Mouse (Mus musculus) spleen, adult 2 months (tissue): ENCODE results near the gene Gpr65. TPM values are rescaled to one million over a fixed set of nuclear protein-coding genes. Genes with fewer than 3 reads are reported as not detected.

Experiments used
- DNase-seq, 2 experiments: peaks; one replicate each; pipeline versions ENCODE4 v3.0.0 to v3.0.0-alpha.2; 2012 to 2021; ENCODE audit warnings: low spot score in 2 of 2, low read depth in 1 of 2
- H3K27ac ChIP-seq: fragments of 200-500 bp; 2 replicates; pipeline ENCODE4 v1.5.1; 2012; ENCODE audit warnings: low read length, inconsistent platforms; ENCODE audit not compliant: insufficient read depth
- H3K27me3 ChIP-seq: fragments of 200-500 bp; 2 replicates; pipeline ENCODE4 v1.6.1; 2012; ENCODE audit warnings: mild to moderate bottlenecking, moderate library complexity, low read length, inconsistent platforms; ENCODE audit not compliant: control insufficient read depth, insufficient read depth
- H3K36me3 ChIP-seq: fragments of 200-500 bp; 2 replicates; pipeline ENCODE4 v1.6.1; 2012; ENCODE audit warnings: mild to moderate bottlenecking, low read length, inconsistent platforms; ENCODE audit not compliant: control insufficient read depth, insufficient read depth
- H3K4me1 ChIP-seq: fragments of 200-500 bp; 2 replicates; pipeline ENCODE4 v1.6.1; 2011; ENCODE audit warnings: inconsistent platforms; ENCODE audit not compliant: control insufficient read depth, insufficient read depth, insufficient read length
- H3K4me3 ChIP-seq: fragments of 200-500 bp; 2 replicates; pipeline ENCODE4 v1.5.1; 2011; ENCODE audit warnings: mild to moderate bottlenecking, inconsistent platforms; ENCODE audit not compliant: insufficient read depth, insufficient read length; ENCODE audit errors: extremely low read depth
- CTCF ChIP-seq: fragments of 200-500 bp; IDR thresholded peaks from 2 replicates; pipeline ENCODE4 v1.5.1; 2011; ENCODE audit warnings: mild to moderate bottlenecking, inconsistent platforms; ENCODE audit not compliant: insufficient read depth, insufficient read length, insufficient replicate concordance; ENCODE audit errors: extremely low read depth
- POLR2A ChIP-seq: fragments of 200-500 bp; IDR thresholded peaks from 2 replicates; pipeline ENCODE4 v1.6.1; 2011; ENCODE audit warnings: low read depth, low read length, inconsistent platforms
- WGBS: fragments of 180-500 bp; shearing (Covaris S2); methylation state at CpG from one replicate; pipeline ENCODE4 v1.1.7; 2018; 5-methylcytosine and 5-hydroxymethylcytosine counted together
- polyA plus RNA-seq: library from polyadenylated mRNA; depleted of rRNA; stranded (reverse); fragments of >200 nt; gene quantifications from 2 replicates; pipeline ENCODE4 v1.2.3, GENCODE M21; 2012

Gpr65 gene
- polyA plus RNA-seq, 1 experiment, result 9.2 TPM

DNA sequence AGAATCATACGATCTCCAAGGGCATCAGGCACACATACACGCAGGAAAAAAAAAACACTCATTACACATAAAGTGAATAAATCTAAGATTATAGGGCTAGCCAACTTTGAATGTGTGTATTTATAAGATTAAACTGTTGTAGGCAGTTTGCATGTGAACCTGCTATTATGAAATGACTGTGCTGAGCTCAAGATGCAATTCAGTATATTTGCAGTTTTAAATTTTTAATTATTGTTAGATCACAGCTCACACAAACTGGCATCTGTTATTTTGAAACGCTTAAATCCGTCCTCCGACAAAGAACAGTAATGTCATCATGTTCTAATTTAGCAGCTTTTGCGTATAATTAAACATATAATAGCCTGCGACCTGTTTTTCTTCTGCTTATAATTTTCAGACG is 12.6 kb downstream of the Gpr65 start:
- DNase-seq, result no peak

DNA sequence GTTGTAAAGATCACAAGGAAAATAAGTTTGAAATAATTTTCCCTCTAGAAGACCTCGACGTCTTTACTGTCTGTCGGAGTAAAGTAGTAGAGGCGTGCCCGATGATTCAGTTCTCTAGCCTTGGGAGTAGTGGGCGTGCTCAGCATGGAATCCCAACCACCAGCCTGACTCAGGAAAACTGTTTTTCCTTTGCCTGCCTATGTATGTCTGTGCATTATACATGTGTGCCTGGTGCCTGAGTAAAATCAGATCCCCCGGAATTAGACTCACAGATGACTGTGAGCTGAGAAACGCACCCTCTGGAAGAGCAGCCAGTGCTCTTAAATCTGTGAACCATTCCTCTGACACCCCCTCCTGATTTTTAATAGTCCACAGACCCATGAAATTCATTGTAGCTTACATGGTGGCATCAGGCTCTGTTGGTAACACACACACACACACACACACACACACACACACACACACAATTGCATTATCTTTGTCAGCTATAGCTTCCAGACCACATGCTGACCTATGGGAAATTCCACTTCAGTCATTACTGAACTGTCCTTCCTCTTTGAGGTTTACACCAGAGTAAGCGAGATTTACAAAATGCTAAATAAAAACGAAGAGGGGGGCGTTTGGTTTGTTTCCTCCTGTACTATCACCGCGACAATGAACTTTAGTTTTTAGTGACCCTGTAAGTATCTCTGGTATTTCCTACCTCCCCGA is 14.5 kb downstream of the Gpr65 start:
- 58% methylated on average over 14 of the region's 14 CpGs for WGBS
- Histone ChIP-seq H3K4me1 (peaks cover 5% of the 10 kb centered on the region; the same call in 1 of the 2 replicates), H3K27ac (peak overlapping the region; percentile 33), H3K4me3 (no peak overlapping the region), H3K36me3 (no peaks in the 10 kb centered on the region), H3K27me3 (no peaks in the 10 kb centered on the region)
- TF ChIP-seq POLR2A, result no peak
- no peak for TF ChIP-seq CTCF
- no peak for DNase-seq

More for the DNA sequence above, 12.6 kb downstream of the Gpr65 start:
- Histone ChIP-seq H3K36me3 (0 out of 2 replicates have a peak, but pooled peaks cover 2% of the 10 kb centered on the region), H3K27ac (no peak overlapping the region), H3K4me1 (peaks cover 5% of the 10 kb centered on the region; the same call in 1 of the 2 replicates), H3K27me3 (no peaks in the 10 kb centered on the region), H3K4me3 (no peak overlapping the region)
- TF ChIP-seq CTCF (no peak), POLR2A (no peak)
- 72% methylated on average over 8 of the region's 8 CpGs for WGBS

DNA sequence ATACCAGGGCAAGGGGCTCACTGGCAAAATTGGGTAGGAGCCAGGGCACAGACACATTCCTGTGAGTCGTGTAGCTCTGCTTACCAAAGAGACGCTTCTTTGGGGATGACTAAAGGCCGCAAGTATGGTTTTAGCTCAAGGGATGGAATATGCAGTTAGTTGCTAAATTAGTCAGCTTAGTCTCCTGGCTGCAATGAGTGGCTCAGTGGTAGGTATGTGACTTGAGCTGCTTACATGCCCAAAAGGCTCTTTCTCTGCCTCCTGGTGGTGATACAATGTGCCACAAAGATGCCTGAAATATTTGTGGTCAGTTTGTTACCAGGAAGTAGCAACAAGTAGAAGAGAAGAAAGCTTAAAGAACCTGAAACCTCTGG is 15.0 kb downstream of the Gpr65 start:
- Histone ChIP-seq H3K27me3 (no peaks in the 10 kb centered on the region), H3K36me3 (no peaks in the 10 kb centered on the region), H3K4me3 (no peak overlapping the region), H3K27ac (peak overlapping the region; percentile 33), H3K4me1 (peaks cover 5% of the 10 kb centered on the region; the same call in 1 of the 2 replicates)
- WGBS, result 46% methylated on average over 3 of the region's 3 CpGs
- TF ChIP-seq CTCF, result no peak
- TF ChIP-seq POLR2A, result no peak
- no peak for DNase-seq

DNA sequence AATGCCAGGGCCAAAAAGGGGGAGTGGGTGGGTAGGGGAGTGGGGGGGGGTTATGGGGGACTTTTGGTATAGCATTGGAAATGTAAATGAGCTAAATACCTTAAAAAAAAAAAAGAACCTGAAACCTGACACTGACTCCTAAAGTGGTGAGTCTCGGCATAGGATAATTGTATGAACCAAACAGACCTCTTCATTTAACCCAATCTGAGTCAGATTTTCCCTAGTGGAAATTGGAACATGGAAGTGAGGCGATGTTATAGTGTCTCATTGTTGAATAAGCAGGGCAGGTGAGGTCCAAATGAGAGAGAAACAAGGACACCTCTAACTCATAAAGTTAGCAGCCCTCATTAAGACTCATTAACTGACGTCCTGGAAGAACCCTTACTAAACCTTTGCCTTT is 16.0 kb downstream of the Gpr65 start:
- WGBS, result 88% methylated on average over 3 of the region's 3 CpGs
- no peak overlapping the region for H3K27ac ChIP-seq

DNA sequence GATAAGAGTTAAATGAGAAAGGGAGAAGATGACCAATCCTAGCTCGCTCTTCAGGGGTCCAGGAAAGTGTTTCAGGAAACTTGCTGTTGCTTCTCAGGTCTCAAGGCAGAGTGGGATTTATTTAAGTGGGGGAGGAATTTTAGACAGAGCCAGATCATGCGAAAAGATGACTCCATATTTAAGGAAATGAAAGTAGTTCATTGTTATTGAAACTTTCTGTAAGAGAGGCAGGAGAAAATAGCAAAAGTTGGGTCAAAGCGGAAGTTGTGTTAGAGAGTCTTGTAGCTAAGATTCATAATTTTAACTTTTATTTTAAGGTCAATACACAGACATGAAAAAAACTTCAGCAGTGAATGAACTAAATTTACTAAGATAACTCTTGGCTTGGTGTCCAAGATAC is 22.0 kb downstream of the Gpr65 start:
- H3K27me3 ChIP-seq, result no peaks in the 10 kb centered on the region
- no peaks in the 10 kb centered on the region for H3K36me3 ChIP-seq
- WGBS, result 60% methylated on average over 3 of the region's 3 CpGs
- H3K4me3 ChIP-seq, result no peak overlapping the region
- no peak for DNase-seq
- H3K27ac ChIP-seq, result no peak overlapping the region
- H3K4me1 ChIP-seq, result no peaks in the 10 kb centered on the region
- TF ChIP-seq CTCF (no peak), POLR2A (no peak)

More for the DNA sequence above, 16.0 kb downstream of the Gpr65 start:
- no peak for DNase-seq
- H3K27me3 ChIP-seq, result no peaks in the 10 kb centered on the region
- H3K36me3 ChIP-seq, result no peaks in the 10 kb centered on the region
- no peak overlapping the region for H3K4me3 ChIP-seq
- H3K4me1 ChIP-seq, result peaks cover 5% of the 10 kb centered on the region; the same call in 1 of the 2 replicates
- no peak for TF ChIP-seq CTCF
- TF ChIP-seq POLR2A, result no peak

DNA sequence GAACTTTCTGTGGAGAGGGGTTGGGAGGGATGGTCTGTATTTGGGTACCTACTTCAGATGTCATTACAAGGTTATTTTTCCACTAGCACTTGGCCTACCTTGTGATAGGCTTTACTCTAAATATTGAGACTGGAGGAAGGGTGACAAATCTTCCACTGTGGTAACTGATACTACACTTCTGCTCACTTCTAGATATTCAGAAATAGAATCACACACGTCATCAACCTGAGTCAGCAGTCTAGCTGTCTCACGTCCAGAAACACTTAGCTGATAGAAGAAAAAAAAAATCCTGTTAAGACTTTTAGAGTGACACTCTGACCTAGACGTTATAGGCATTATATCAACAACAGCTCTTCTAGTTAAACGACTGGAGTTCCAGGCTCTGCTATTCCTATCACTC is 23.8 kb downstream of the Gpr65 start:
- Histone ChIP-seq H3K27me3 (no peaks in the 10 kb centered on the region), H3K27ac (no peak overlapping the region), H3K4me3 (no peak overlapping the region), H3K4me1 (no peaks in the 10 kb centered on the region), H3K36me3 (no peaks in the 10 kb centered on the region)
- 58% methylated on average over 4 of the region's 4 CpGs for WGBS
- no peak for DNase-seq
- TF ChIP-seq CTCF (no peak), POLR2A (no peak)

DNA sequence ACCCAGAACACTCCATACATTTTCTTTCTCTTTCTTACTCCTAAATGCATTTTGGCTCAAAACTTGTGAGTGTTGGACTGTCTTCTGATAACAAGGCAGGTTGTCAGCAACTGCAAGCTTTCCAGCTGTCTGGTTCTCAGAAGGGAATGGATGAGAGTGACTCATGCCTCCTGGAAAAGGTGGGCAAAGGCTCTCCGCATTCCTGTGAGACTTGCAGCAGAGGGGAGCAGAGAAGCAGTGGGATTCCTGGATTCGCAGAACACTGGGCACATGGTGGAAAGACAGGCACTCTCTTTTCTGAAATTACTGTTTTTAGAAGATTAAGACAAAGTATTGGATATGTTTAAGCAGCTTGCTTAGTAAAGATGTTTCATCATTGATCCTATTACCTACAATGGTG is 25.8 kb downstream of the Gpr65 start:
- no peaks in the 10 kb centered on the region for H3K36me3 ChIP-seq
- 91% methylated on average over 2 of the region's 2 CpGs for WGBS
- H3K4me3 ChIP-seq, result no peak overlapping the region
- no peak for TF ChIP-seq CTCF
- no peak for TF ChIP-seq POLR2A
- no peak for DNase-seq
- no peaks in the 10 kb centered on the region for H3K27me3 ChIP-seq
- no peak overlapping the region for H3K27ac ChIP-seq
- no peaks in the 10 kb centered on the region for H3K4me1 ChIP-seq
